Mouse (Mus musculus): ENCODE results near the gene Gm20388.

DNA sequence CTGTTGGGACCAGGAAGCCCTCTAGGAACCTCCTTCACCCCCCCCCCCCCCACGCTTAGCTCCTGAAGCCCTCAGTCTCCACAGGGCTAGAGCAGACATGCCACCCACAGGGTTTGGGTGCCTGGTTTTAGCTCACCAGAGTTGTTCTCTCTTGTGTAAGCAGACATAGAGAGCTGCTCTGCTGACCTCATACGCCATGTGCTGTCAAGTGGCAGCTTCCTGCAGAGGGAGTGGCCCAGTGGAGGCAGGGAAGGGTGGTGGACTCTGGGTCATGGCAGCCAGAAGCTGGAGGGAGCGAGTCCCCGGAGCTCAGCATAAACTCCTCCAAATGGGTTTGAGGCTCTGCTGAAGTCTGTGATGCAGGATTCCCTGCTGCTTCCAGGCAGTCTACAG is 833.3 kb downstream of the Gm20388 start:
- TF ChIP-seq CTCF (IDR thresholded peaks at IDR 0.05; ENCODE audit: extremely low read depth, insufficient read depth, low read length): no peak
- TF ChIP-seq POLR2A (IDR thresholded peaks at IDR 0.05; ENCODE audit: extremely low read depth, insufficient read depth, low read length): no peak

Data from cortical plate, adult 2 months (tissue).